Mouse (Mus musculus) layer of hippocampus, adult 9-10 months (tissue): ENCODE data around the gene Gadd45b.

Experiments
- DNase-seq: peaks from one replicate; pipeline ENCODE4 v3.0.0; 2022; ENCODE audit warnings: low spot score

The Gadd45b gene

GRCm38 (mm10) chr10:80935698-80936097, 5.8 kb downstream of the Gadd45b start:
- DNase-seq = no peak

DNA sequence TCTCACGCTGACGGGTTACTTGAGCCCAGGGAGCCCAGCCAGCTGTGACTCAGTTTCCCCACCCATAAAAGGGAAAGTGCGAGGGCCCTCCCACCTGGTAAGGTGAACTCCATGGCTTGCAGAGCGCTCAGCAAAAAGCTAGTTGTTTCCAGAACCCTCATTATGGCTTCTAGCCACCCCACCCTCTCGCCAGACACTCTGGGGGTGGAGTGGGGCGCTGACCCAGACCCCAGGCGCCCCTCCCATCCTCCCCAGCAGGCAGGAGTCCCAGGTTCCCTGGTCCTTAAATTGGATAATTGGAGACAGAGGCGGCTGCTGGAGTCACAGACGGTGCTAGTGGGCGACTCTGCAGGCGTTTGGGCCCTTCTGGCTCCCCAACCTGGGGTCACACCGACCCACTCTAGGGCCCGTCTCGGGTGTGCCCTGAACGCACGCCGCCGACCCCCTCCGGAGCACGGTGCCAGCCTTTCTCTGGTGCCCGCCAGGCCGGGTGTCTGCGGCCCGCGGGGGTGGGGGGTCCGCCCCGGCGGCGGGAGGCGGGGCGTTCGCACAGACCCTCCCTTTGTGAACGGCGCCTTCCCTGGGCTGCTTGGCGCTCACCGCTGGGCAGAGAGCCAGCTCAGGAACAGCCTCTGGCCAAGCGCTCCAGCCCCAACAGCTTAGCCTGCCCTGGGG, 6.4 kb downstream of the Gadd45b start:
- no peak for DNase-seq

DNA sequence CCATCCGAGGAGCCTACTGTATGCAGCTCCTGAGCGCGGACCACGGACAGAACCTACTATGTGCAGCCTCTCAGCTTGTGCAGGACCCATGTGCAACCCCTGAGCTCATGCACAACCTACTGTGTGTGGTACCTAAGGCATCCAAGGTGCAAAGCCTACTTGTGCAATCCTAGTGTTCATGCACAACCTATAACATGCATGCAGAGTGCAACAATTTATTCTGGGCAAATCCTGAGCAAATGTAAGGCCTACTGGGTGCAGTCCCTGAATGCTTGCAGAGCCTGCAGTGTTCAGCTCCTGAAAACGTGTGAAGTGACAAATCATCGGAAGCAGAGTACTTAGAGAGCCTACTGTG, 6.9 kb downstream of the Gadd45b start:
- DNase-seq = no peak

- no peak for DNase-seq
Measured at GRCm38 (mm10) chr10:80937646-80938045, 7.8 kb downstream of the Gadd45b start.

GRCm38 (mm10) chr10:80938831-80939550, 9.1 kb downstream of the Gadd45b start:
- no peak for DNase-seq

GRCm38 (mm10) chr10:80939671-80940070, 9.8 kb downstream of the Gadd45b start:
- DNase-seq = no peak

GRCm38 (mm10) chr10:80940320-80940987, 10.6 kb downstream of the Gadd45b start:
- DNase-seq = no peak

DNA sequence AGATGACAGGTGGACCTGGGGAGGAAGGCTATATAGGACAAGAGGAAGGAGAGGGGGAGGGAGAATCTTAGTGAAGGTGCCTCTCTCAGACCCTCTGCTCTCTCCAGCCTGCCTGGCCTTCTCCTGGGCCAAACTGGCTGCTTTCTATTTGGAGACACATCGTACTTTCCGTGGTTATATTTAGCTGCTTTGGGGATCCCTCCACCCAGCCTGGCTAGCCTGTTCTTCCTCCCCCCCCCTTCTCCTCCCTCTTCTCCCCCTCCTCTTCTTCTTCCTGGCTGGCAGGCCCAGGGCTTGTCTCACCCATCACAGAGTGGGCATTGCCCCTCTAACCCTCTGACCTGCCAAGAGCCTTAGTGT, 11.1 kb downstream of the Gadd45b start:
- DNase-seq = no peak

DNA sequence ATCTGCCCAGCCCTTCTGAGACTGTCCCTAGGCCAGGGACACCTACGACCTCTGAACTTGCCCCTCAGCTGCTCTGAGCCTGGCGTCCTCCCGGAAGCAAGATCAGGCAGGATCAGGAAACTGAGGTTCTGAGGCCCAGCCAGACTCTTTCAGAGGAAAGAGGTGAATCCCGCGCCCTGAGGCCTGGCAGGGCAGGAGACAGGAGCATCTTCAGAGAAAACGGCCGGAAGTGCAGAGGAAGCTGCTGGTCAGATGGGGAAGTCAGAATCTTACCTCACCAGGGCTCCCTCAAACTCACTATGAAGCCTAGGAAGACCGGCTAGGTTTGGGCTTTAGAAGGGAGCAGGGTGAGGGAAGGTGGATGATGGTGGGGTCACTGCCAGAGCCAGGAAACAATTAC, 13.0 kb downstream of the Gadd45b start:
- no peak for DNase-seq

DNA sequence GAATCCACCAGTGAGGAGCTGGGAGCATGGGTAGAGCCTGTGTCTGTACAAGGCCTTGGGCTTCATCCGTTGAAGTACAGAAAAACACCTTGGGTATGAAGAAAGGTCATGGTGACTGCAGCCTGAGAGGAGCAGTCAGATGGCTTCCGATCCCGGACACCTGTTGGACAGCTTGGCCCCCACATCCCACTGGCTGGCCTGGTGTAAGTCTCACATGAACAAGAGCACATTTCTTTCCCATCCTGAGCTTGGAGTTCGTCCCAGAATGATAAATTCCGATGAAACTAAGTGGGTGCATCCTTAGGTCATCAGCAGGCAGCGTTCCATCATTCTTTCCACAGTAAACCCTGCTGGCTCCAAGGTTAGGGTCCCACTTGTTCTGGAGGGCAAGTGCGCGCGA, 13.8 kb downstream of the Gadd45b start:
- DNase-seq = no peak

GRCm38 (mm10) chr10:80944231-80944630, 14.4 kb downstream of the Gadd45b start:
- DNase-seq = no peak

DNA sequence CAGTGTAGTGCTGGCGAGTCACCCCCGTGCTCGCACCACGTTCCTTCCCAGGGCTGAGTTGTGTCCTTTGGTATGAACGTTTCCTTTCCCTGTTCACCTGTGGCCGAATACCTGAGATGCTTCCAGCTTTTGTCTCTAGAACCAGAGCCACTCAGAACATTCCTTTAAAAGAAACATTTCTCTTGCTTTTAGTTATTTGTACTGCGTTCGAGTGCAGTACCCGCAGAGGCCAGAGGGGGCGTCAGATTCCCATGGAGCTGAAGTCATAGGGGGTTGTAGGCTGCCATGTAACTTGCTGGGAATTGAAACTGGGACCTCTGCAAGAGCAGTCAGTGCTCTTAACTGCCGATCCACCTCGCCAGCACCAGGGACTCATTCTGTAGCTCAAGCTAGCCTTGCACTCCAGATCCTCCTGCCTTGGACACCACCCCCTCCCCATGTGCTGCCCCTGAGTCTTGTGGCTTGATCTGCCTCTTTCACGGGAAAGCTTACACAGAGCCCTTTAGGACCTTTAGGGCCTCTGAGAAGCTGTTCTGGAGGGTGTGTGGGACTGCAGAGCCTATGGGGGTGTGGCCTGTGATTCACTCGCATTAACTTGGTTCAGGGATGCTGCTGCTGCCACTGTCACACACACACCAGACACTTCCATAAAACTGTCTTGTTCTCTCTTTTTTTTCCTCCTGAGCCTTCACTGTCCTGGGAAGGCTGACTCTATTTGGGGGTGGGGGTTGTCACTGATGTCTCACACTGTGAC, 17.0 kb downstream of the Gadd45b start:
- no peak for DNase-seq

DNA sequence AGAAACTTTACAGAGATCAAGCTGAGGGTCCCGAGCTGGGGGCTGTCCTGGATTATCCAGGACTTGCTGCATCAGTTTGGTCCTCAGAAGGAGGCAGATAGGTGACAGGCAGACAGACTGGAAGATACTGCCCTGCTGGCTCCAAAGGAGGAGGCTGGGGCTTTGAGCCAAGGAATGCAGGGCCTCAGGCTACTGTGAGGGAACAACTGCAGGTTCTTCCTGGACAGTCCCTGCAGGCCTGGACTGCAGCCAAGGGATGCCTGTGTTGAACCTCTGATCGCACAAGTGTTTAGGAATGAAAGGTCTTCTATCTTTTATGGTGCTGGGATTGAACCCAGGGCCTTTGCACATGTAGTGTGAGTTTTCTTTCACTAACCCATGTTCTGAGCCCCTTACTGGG, 17.9 kb downstream of the Gadd45b start:
- DNase-seq = no peak

GRCm38 (mm10) chr10:80948570-80948969, 18.7 kb downstream of the Gadd45b start:
- no peak for DNase-seq

GRCm38 (mm10) chr10:80949081-80949480, 19.2 kb downstream of the Gadd45b start:
- no peak for DNase-seq

DNA sequence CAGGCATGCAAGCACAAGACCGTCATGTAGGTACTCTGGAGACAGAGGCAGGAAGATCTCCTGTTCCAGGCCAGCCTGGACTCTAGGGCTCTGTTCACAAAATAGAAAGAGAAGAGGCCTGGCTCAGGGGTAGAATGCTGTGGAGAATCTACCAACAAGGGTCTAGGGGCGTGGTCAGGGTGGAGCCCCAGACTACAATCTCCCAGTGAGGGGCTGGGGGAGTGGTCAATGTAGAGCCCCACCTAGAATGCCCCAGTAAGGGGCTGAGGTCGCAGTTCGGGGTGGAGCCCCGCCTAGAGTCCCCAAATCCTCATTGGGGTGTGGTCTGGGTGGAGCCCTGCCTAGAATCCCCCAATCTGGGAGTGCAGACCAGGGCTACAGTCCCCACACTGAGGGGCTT, 20.4 kb downstream of the Gadd45b start:
- no peak for DNase-seq

DNA sequence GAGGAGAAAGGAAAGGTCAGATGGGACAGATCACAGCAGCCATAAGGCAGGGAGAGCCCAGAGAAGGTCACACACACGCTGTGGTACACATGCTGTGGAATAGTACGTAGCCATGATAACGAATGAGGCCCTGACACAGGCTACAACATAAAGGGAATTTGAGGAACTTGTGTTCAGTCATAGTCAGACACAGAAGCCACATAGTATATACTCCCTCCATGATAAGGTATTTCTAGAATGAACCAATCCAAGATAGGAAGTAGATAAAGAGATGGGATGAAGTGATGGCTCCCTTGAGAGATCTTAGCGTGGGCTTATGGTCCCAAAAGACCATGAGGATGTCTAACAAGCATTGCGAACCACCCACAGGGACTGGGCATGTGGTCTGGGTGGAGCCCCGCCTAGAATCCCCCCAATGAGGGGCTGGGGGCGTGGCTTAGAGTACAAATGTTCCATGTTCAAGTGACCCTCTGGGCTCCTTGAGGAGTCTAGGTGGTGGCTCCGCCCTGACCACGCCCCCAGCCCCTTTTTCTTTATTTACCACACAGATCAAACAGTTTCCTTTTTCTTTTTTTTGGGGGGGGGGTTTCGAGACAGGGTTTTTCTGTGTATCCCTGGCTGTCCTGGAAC, 22.0 kb downstream of the Gadd45b start:
- no peak for DNase-seq

DNA sequence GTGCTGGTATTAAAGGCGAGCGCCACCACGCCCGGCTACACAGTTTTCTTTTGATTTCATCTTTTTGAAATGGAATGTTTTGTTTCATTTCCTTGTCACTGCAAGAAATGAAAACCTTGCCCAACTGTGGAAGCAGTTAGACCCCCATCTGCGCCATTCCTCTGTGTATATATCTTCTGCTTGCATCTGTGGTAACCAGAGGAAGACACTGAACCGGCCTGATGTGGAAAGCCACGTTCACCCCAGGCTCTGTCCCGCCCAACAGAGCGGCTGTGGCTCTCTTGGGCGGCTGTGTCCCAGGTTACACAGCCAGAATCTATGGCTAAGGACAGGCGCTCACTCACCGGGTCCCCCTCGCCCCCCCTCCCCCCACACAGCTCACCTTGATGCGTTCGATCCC, 22.6 kb downstream of the Gadd45b start:
- no peak for DNase-seq

DNA sequence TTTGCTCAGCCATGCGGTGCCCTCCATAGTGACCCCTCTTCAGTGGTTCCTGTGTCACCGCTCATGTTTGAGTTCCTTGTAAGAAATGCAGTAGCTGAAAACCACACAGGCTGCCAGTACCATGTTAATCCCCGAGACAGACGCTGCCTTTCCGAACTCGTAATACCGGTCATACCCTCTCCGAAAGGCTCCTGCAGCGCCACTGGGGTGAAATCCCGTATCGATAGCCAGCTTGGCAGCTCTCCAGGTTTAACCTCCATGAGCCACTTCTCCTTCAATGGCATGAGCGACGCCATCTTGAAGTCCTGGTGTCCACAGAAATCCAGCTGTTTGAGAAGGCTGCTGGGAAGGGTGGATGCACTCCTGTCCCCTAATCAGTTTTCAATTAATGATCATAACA, 24.5 kb downstream of the Gadd45b start:
- DNase-seq = no peak

DNA sequence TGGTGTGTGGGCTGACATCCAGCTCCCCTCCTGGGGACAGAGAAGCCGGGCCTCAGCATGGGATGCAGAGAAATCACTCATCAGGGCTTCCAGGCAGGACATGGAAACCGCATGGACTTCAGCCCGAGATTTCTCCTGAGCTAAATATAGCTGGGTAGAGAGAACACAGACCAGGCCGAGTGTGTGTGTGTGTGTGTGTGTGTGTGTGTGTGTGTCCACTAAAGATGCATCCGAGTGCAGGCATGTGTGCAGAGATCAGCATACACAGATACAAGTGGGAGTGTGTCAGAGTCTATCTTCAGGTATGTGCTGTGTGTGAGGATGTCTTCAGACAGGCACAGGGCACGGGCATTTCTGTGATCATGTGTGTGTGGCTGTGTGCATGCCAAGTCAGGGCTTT, 25.0 kb downstream of the Gadd45b start:
- DNase-seq = no peak

- DNase-seq = no peak
Measured at GRCm38 (mm10) chr10:80955536-80955935, 25.7 kb downstream of the Gadd45b start.

- no peak for DNase-seq
Measured at GRCm38 (mm10) chr10:80956385-80956784, 26.5 kb downstream of the Gadd45b start.
